ENCODE assay signal across 10 mouse cellular contexts in genomic region chr1:96801595-96801994, GRCm38 (mm10).
DNase-seq lines count a peak whose midpoint lies in the region; ATAC-seq and TF ChIP-seq lines count a peak whose summit lies in the region.
"Had no signal": no experiment of that assay in that cellular context is flagged by ENCODE, and none has a peak within 500 bp of the region (broad histone marks: within the 10 kb centered on the region; RNA-seq: fewer than 3 reads in every experiment).

No protein-coding gene starts in this region.

- no peak overlapping the region for H3K4me3 ChIP-seq in lung, embryonic 14.5 days (ENCODE audit: low read depth, low read length)
- no peak overlapping the region for H3K4me3 ChIP-seq in embryonic facial prominence, embryonic 14.5 days (ENCODE audit: low read depth, low read length)
- H3K4me3 ChIP-seq: neural tube, embryonic 12.5 days had no signal

- no peaks in the 10 kb centered on the region for H3K4me1 ChIP-seq in lung, embryonic 14.5 days (ENCODE audit: insufficient read depth)
- H3K4me1 ChIP-seq in embryonic facial prominence, embryonic 14.5 days (ENCODE audit: control insufficient read depth, insufficient read depth, low read length): no peaks in the 10 kb centered on the region
- H3K4me1 ChIP-seq: neural tube, embryonic 12.5 days had no signal

- H3K9ac ChIP-seq in lung, embryonic 14.5 days: no peak overlapping the region
- H3K9ac ChIP-seq in embryonic facial prominence, embryonic 14.5 days (ENCODE audit: low read depth, low read length): no peak overlapping the region
- H3K9ac ChIP-seq: neural tube, embryonic 12.5 days had no signal

- no peaks in the 10 kb centered on the region for H3K9me3 ChIP-seq in lung, embryonic 14.5 days (ENCODE audit: low read depth, low read length)
- H3K9me3 ChIP-seq in embryonic facial prominence, embryonic 14.5 days (ENCODE audit: control insufficient read depth, low read length): no peaks in the 10 kb centered on the region
- H3K9me3 ChIP-seq: neural tube, embryonic 12.5 days had no signal

- no peak overlapping the region for H3K4me2 ChIP-seq in lung, embryonic 14.5 days
- H3K4me2 ChIP-seq in embryonic facial prominence, embryonic 14.5 days (ENCODE audit: low read depth, low read length): no peak overlapping the region
- H3K4me2 ChIP-seq: neural tube, embryonic 12.5 days had no signal

- H3K27me3 ChIP-seq in lung, embryonic 14.5 days (ENCODE audit: insufficient read depth, low read length): no peaks in the 10 kb centered on the region
- H3K27me3 ChIP-seq in embryonic facial prominence, embryonic 14.5 days (replicated peaks; ENCODE audit: control insufficient read depth, insufficient read depth, low read length): no peaks in the 10 kb centered on the region
- H3K27me3 ChIP-seq: neural tube, embryonic 12.5 days had no signal

- TF ChIP-seq CTCF in lung, embryonic 14.5 days (IDR thresholded peaks at IDR 0.05; ENCODE audit: low read depth): peak; percentile 67

- no peaks in the 10 kb centered on the region for H3K36me3 ChIP-seq in lung, embryonic 14.5 days (ENCODE audit: insufficient read depth)
- H3K36me3 ChIP-seq in embryonic facial prominence, embryonic 14.5 days (ENCODE audit: control insufficient read depth, insufficient read depth, low read length): no peaks in the 10 kb centered on the region
- H3K36me3 ChIP-seq: neural tube, embryonic 12.5 days had no signal

- ATAC-seq in lung, embryonic 14.5 days (ENCODE audit: insufficient read depth): no peak
- no peak for ATAC-seq in embryonic facial prominence, embryonic 14.5 days (ENCODE audit: low read depth)

- H3K27ac ChIP-seq in lung, embryonic 14.5 days (ENCODE audit: low read depth): no peak overlapping the region
- H3K27ac ChIP-seq in embryonic facial prominence, embryonic 14.5 days (replicated peaks; ENCODE audit: low read depth, low read length): no peak overlapping the region
- H3K27ac ChIP-seq: neural tube, embryonic 12.5 days had no signal

- DNase-seq in cerebellum, postnatal 14 days: peak; percentile 5 to 23
- DNase-seq in cerebellum, postnatal 4 days (ENCODE audit: low spot score in 2 of 2): no peak
- peak; percentile 84 for DNase-seq in lung, embryonic 14.5 days
- no peak for DNase-seq in lung, postnatal 14 days
- DNase-seq in embryonic facial prominence, embryonic 14.5 days (ENCODE audit: low spot score): peak; percentile 74
- DNase-seq in retina, postnatal 7 days (ENCODE audit: low read depth, low spot score): peak; percentile 16
- DNase-seq in layer of hippocampus, postnatal 36 days: no peak
- no peak for DNase-seq in thymus, postnatal 14 days
- DNase-seq: layer of hippocampus, adult 9-11 months had no signal

Comparison
In these comparisons a context has a peak if more than half of its experiments do, and no peak if none do; other contexts are left out.
1. DNase-seq: peak in cerebellum, postnatal 14 days (2 of 2), lung, embryonic 14.5 days (single experiment), embryonic facial prominence, embryonic 14.5 days (single experiment) and retina, postnatal 7 days (single experiment); none in cerebellum, postnatal 4 days (0 of 2), lung, postnatal 14 days (single experiment), layer of hippocampus, postnatal 36 days (0 of 2) and thymus, postnatal 14 days (single experiment).